Mouse (Mus musculus): ENCODE measurements around the gene Pqlc3. TPM values are rescaled to one million over a fixed set of nuclear protein-coding genes. Genes with fewer than 3 reads are reported as not detected.

Pqlc3 gene
- polyA plus RNA-seq, 1 experiment from 2014 or later, result 4.3 TPM

DNA sequence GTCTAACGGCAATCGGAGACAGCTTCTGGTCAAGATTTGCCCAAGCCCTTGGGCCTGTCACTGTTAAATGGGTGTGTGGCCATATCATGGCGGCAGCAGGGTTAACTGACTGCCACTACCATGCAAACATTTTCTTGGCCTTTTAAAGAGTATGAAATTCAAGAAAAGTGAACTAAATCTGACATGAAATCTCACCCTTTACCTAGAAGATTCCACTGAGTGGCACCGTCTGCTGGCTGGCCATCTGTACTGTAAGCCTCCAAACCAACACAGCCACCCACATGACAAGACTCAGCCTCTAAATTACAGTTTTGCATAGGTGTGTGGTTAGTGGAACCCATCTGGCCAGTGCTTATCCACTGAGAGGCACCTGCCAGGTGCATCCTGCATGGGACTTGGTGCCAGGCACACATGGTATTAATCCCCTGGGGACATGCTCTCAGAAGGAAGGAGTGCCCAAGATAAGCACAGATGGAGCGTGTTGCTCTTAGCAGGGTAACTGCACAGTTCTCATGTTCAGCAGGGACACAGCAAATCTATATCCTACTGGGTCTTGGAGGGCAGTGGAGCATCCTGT, 3.2 kb downstream of the Pqlc3 start:
- no peaks in the 10 kb centered on the region for H3K27me3 ChIP-seq (ENCODE audit: insufficient read depth, low read length)
- ATAC-seq (replicated peaks; ENCODE audit: low FRiP score, low read depth) (no peak), DNase-seq (ENCODE audit: low spot score) (no peak)
- H3K4me1 ChIP-seq (replicated peaks; ENCODE audit: insufficient read depth, low read length), result peaks cover 5% of the 10 kb centered on the region; the same call in 1 of the 2 replicates
- H3K9me3 ChIP-seq (replicated peaks; ENCODE audit: low read length), result no peaks in the 10 kb centered on the region
- no peak overlapping the region for H3K4me2 ChIP-seq (ENCODE audit: low read length)
- H3K27ac ChIP-seq, result no peak overlapping the region
- TF ChIP-seq CTCF (IDR thresholded peaks at IDR 0.05; ENCODE audit: low read depth), result no peak
- no peak overlapping the region for H3K9ac ChIP-seq (ENCODE audit: low read depth, low read length)
- 91% methylated on average over 5 of the region's 5 CpGs for whole genome bisulfite sequencing
- H3K4me3 ChIP-seq (replicated peaks; ENCODE audit: low read depth, low read length), result no peak overlapping the region
- no peaks in the 10 kb centered on the region for H3K36me3 ChIP-seq (ENCODE audit: insufficient read depth, low read length)

GRCm38 (mm10) chr12:16996281-16996680, 3.9 kb downstream of the Pqlc3 start:
- Histone ChIP-seq H3K4me1 (replicated peaks; ENCODE audit: insufficient read depth, low read length) (peaks cover 5% of the 10 kb centered on the region; the same call in 1 of the 2 replicates), H3K9ac (ENCODE audit: low read depth, low read length) (no peak overlapping the region), H3K4me2 (ENCODE audit: low read length) (no peak overlapping the region), H3K27ac (no peak overlapping the region), H3K27me3 (ENCODE audit: insufficient read depth, low read length) (no peaks in the 10 kb centered on the region), H3K9me3 (replicated peaks; ENCODE audit: low read length) (no peaks in the 10 kb centered on the region), H3K36me3 (ENCODE audit: insufficient read depth, low read length) (no peaks in the 10 kb centered on the region), H3K4me3 (replicated peaks; ENCODE audit: low read depth, low read length) (no peak overlapping the region)
- 78% methylated on average over 5 of the region's 5 CpGs for WGBS
- no peak for ATAC-seq (replicated peaks; ENCODE audit: low FRiP score, low read depth)
- no peak for DNase-seq (ENCODE audit: low spot score)
- no peak for TF ChIP-seq CTCF (IDR thresholded peaks at IDR 0.05; ENCODE audit: low read depth)

GRCm38 (mm10) chr12:16994291-16994690, 5.9 kb downstream of the Pqlc3 start:
- WGBS, result 96% methylated on average over 2 of the region's 2 CpGs
- no peaks in the 10 kb centered on the region for H3K9me3 ChIP-seq (replicated peaks; ENCODE audit: low read length)
- ATAC-seq (replicated peaks; ENCODE audit: low FRiP score, low read depth) (no peak), DNase-seq (ENCODE audit: low spot score) (no peak)
- H3K4me1 ChIP-seq (replicated peaks; ENCODE audit: insufficient read depth, low read length), result peaks cover 4% of the 10 kb centered on the region; the same call in 1 of the 2 replicates
- no peaks in the 10 kb centered on the region for H3K36me3 ChIP-seq (ENCODE audit: insufficient read depth, low read length)
- H3K27ac ChIP-seq, result no peak overlapping the region
- H3K4me3 ChIP-seq (replicated peaks; ENCODE audit: low read depth, low read length), result no peak overlapping the region
- no peaks in the 10 kb centered on the region for H3K27me3 ChIP-seq (ENCODE audit: insufficient read depth, low read length)
- no peak overlapping the region for H3K9ac ChIP-seq (ENCODE audit: low read depth, low read length)
- TF ChIP-seq CTCF (IDR thresholded peaks at IDR 0.05; ENCODE audit: low read depth), result no peak
- no peak overlapping the region for H3K4me2 ChIP-seq (ENCODE audit: low read length)

DNA sequence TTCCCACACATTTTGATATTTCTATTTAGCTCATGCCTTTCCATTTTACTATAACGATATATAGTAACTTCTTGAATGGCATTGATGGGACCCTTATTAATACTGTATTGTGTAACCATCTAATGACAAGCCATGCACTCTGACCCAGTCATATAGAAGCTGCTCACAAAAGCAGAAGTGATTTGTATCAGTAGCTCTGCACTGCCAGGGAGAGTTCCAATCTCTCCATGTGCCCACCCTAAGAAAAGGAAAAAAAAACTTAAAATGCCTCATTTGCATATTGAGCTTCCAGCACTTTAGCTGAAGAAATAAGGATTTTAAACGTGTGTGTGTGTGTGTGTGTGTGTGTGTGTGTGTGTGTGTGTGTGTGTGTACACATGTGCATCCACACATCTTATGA, 7.9 kb downstream of the Pqlc3 start:
- ATAC-seq (replicated peaks; ENCODE audit: low FRiP score, low read depth) (no peak), DNase-seq (ENCODE audit: low spot score) (no peak)
- Histone ChIP-seq H3K27me3 (ENCODE audit: insufficient read depth, low read length) (no peaks in the 10 kb centered on the region), H3K36me3 (ENCODE audit: insufficient read depth, low read length) (no peaks in the 10 kb centered on the region), H3K27ac (no peak overlapping the region), H3K4me2 (ENCODE audit: low read length) (no peak overlapping the region), H3K4me3 (replicated peaks; ENCODE audit: low read depth, low read length) (no peak overlapping the region), H3K4me1 (replicated peaks; ENCODE audit: insufficient read depth, low read length) (no peaks in the 10 kb centered on the region), H3K9me3 (replicated peaks; ENCODE audit: low read length) (no peaks in the 10 kb centered on the region), H3K9ac (ENCODE audit: low read depth, low read length) (no peak overlapping the region)
- TF ChIP-seq CTCF (IDR thresholded peaks at IDR 0.05; ENCODE audit: low read depth), result no peak
- 84% methylated on average over 2 of the region's 2 CpGs for WGBS

DNA sequence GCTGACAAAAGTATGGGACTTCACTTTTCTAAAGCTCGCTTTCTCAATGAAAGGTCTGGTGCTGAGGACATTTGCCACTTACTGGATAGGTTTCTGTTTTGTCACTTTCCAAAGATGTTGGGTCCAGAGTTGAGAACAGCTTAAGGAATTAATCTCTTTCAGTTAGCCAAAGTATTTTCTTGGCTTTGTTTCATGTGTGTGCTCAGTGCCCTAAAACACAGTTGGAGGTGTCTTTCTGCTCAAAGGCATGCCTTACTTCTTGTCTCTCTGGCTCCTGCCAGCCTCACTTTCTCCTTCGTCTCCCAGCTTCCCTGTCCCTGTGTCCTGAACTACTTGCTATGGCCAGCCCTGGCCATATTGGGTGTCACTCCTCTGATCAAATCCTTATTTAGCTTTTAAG, 8.8 kb downstream of the Pqlc3 start:
- Histone ChIP-seq H3K27ac (no peak overlapping the region), H3K4me2 (ENCODE audit: low read length) (no peak overlapping the region), H3K9ac (ENCODE audit: low read depth, low read length) (no peak overlapping the region), H3K4me3 (replicated peaks; ENCODE audit: low read depth, low read length) (no peak overlapping the region), H3K36me3 (ENCODE audit: insufficient read depth, low read length) (no peaks in the 10 kb centered on the region), H3K27me3 (ENCODE audit: insufficient read depth, low read length) (no peaks in the 10 kb centered on the region), H3K4me1 (replicated peaks; ENCODE audit: insufficient read depth, low read length) (no peaks in the 10 kb centered on the region), H3K9me3 (replicated peaks; ENCODE audit: low read length) (no peaks in the 10 kb centered on the region)
- no peak for TF ChIP-seq CTCF (IDR thresholded peaks at IDR 0.05; ENCODE audit: low read depth)
- DNase-seq (ENCODE audit: low spot score) (no peak), ATAC-seq (replicated peaks; ENCODE audit: low FRiP score, low read depth) (no peak)
- WGBS, result 81% methylated on average over 2 of the region's 2 CpGs

- peaks cover 13% of the 10 kb centered on the region; the same call in 1 of the 2 replicates for H3K36me3 ChIP-seq (ENCODE audit: insufficient read depth, low read length)
- no peak overlapping the region for H3K4me2 ChIP-seq (ENCODE audit: low read length)
- no peak overlapping the region for H3K4me3 ChIP-seq (replicated peaks; ENCODE audit: low read depth, low read length)
- no peak overlapping the region for H3K9ac ChIP-seq (ENCODE audit: low read depth, low read length)
- no peak for ATAC-seq (replicated peaks; ENCODE audit: low FRiP score, low read depth)
- no peak overlapping the region for H3K27ac ChIP-seq
- H3K4me1 ChIP-seq (replicated peaks; ENCODE audit: insufficient read depth, low read length), result no peaks in the 10 kb centered on the region
- DNase-seq (ENCODE audit: low spot score), result no peak
- 88% methylated on average over 1 of the region's 1 CpGs for WGBS
- H3K27me3 ChIP-seq (ENCODE audit: insufficient read depth, low read length), result no peaks in the 10 kb centered on the region
- H3K9me3 ChIP-seq (replicated peaks; ENCODE audit: low read length), result no peaks in the 10 kb centered on the region
- peak; percentile 33; the same call in 1 of the 2 replicates for TF ChIP-seq CTCF (IDR thresholded peaks at IDR 0.05; ENCODE audit: low read depth)
These were observed 14.4 kb downstream of the Pqlc3 start for GRCm38 (mm10) chr12:16985778-16986177.

GRCm38 (mm10) chr12:16977120-16977519, 23.1 kb downstream of the Pqlc3 start:
- Histone ChIP-seq H3K27ac (no peak overlapping the region), H3K36me3 (ENCODE audit: insufficient read depth, low read length) (peaks cover 47% of the 10 kb centered on the region), H3K9ac (ENCODE audit: low read depth, low read length) (no peak overlapping the region), H3K9me3 (replicated peaks; ENCODE audit: low read length) (no peaks in the 10 kb centered on the region), H3K4me1 (replicated peaks; ENCODE audit: insufficient read depth, low read length) (no peaks in the 10 kb centered on the region), H3K27me3 (ENCODE audit: insufficient read depth, low read length) (no peaks in the 10 kb centered on the region), H3K4me3 (replicated peaks; ENCODE audit: low read depth, low read length) (no peak overlapping the region), H3K4me2 (ENCODE audit: low read length) (no peak overlapping the region)
- TF ChIP-seq CTCF (IDR thresholded peaks at IDR 0.05; ENCODE audit: low read depth), result no peak
- no peak for ATAC-seq (replicated peaks; ENCODE audit: low FRiP score, low read depth)
- DNase-seq (ENCODE audit: low spot score), result no peak
